Mouse (Mus musculus) midbrain, embryonic 14.5 days (tissue): Measurements from ENCODE around the gene G0s2. TPM values are rescaled to one million over a fixed set of nuclear protein-coding genes. Genes with fewer than 3 reads are reported as not detected.
"Not testable (repeated sequence)": the region's sequence is repeated elsewhere in the genome, so short reads cannot be mapped to it uniquely, and the experiment has no call there.

Experiments used
- ATAC-seq: fragments of 200-750 bp; cut with Nextera tagmentation; 2 replicates; pipeline ENCODE4 v1.8.0; 2017; ENCODE audit warnings: moderate number of reproducible peaks, moderate library complexity; ENCODE audit not compliant: low FRiP score, low TSS enrichment
- DNase-seq: peaks from one replicate; pipeline ENCODE4 v3.0.0-alpha.2; 2015
- H3K27ac ChIP-seq: fragments of 300-500 bp; sonication (generic); replicated peaks from 2 replicates; pipeline ENCODE4 v1.5.1; 2014; ENCODE audit warnings: mild to moderate bottlenecking, low read depth, low read length, moderate library complexity
- H3K27me3 ChIP-seq: fragments of 300-500 bp; sonication (generic); 2 replicates; pipeline ENCODE4 v1.6.1; 2014; ENCODE audit warnings: low read length, control low read depth, mixed read lengths; ENCODE audit not compliant: control insufficient read depth, insufficient read depth
- H3K36me3 ChIP-seq: fragments of 300-500 bp; sonication (generic); 2 replicates; pipeline ENCODE4 v1.6.1; 2014; ENCODE audit warnings: low read length, control low read depth; ENCODE audit not compliant: control insufficient read depth, insufficient read depth
- H3K4me1 ChIP-seq: fragments of 300-500 bp; sonication (generic); 2 replicates; pipeline ENCODE4 v1.6.1; 2014; ENCODE audit warnings: mild to moderate bottlenecking, antibody characterized with exemption, low read length, control low read depth; ENCODE audit not compliant: control insufficient read depth, insufficient read depth
- H3K4me2 ChIP-seq: fragments of 300-500 bp; sonication (generic); 2 replicates; pipeline ENCODE4 v1.6.1; 2014; ENCODE audit warnings: mild to moderate bottlenecking, low read length, moderate library complexity
- H3K4me3 ChIP-seq: fragments of 300-500 bp; sonication (generic); replicated peaks from 2 replicates; pipeline ENCODE4 v1.5.1; 2014; ENCODE audit warnings: low read depth, low read length
- H3K9ac ChIP-seq: fragments of 300-500 bp; sonication (generic); replicated peaks from 2 replicates; pipeline ENCODE4 v1.6.1; 2014; ENCODE audit warnings: mild to moderate bottlenecking, low read length, moderate library complexity
- H3K9me3 ChIP-seq: fragments of 300-500 bp; sonication (generic); 2 replicates; pipeline ENCODE4 v1.6.1; 2016; ENCODE audit warnings: low read length, control low read depth, mixed read lengths; ENCODE audit not compliant: control insufficient read depth
- WGBS: fragments of 180-500 bp; shearing (Covaris S2); extraction: QIAGEN DNeasy Blood & Tissue Kit; methylation state at CpG from one replicate; pipeline ENCODE4 v1.1.7; 2014; 5-methylcytosine and 5-hydroxymethylcytosine counted together
- polyA plus RNA-seq: library from polyadenylated mRNA; unstranded; fragments of >200 nt; fragmentation: Nextera tagmentation; extraction: Ambion mirVana; gene quantifications from 2 replicates; pipeline ENCODE4 v1.2.1, GENCODE M21; 2014

G0s2 gene
- polyA plus RNA-seq, 1 experiment from 2014 or later: 7.4 TPM

DNA sequence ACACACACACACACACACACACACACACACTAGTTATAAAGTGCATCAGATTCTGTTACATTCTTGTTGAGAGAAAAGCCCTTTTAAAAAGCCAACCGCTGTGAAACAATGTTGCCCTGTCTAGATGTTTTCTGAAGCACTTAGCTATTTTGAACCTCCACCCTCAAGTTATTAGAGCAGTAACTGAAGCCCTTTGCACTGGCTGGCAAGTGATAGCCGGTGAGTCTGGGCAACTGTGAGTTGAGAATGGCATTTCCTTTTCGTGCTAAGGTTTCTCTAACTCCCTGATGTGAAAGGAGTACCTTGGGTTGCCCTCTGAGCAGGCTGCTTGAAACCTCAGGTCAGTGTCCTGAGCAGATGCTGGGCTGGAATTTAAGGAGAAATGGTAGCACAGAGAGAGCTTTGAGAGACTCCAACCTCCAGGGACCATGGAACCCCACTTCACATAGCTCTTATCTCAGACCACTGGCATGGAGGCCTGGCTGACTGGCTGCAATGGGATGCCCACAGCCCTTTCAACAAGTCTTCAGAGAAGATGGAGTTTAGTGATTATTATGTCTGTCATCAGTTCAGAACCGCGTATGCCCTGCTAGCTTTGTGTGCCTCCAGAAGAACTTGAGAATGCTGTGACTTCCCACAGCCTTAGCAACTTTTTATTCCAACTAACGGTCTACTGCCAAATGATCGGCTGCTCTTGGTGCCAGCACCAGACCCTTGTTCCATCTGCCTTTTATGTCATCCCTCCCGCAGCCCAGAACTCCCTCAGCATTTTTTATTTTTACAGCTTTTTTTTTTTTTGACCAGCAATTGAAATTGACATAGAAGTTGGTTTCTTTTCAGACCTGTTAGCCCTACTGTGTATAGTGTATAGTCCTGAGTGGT is 9.8 kb downstream of the G0s2 start:
- DNase-seq (no peak), ATAC-seq (no peak)
- Histone ChIP-seq H3K36me3 (no peaks in the 10 kb centered on the region), H3K4me3 (no peak overlapping the region), H3K27me3 (no peaks in the 10 kb centered on the region), H3K27ac (no peak overlapping the region), H3K9ac (no peak overlapping the region), H3K9me3 (no peaks in the 10 kb centered on the region), H3K4me1 (no peaks in the 10 kb centered on the region), H3K4me2 (no peak overlapping the region)
- WGBS: 89% methylated on average over 8 of the region's 8 CpGs

DNA sequence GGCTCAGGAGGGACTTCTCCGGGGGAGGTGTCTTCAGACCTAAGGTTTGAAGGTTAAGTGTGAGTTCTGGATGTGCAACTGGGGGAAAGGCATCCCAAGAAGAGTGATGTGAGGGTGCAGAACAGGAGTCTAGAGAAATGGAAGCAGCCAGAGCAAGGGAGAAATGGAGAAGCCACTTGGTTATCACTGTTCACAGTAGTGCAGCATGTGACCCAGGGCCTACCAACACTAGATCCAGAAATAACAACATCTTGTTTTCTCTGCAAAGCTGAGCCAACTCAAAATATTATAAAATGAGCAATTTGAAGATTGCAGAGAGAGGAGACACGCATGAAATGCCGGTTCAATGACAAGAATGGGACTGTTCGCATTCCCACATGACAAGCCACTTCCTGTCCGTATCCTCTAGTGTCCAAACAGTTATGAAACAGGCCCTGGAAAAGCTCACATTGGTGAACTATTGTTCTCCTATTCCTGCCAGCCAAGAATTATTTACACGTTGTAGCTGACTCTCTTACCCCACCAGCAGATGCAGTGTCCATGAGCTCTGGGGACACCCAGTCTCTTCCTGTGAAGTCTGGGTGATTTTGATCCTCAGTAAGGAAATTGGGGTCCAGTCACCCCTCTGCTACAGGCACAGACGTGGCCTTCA is 11.0 kb downstream of the G0s2 start:
- no peak overlapping the region for H3K9ac ChIP-seq
- no peaks in the 10 kb centered on the region for H3K36me3 ChIP-seq
- H3K9me3 ChIP-seq: no peaks in the 10 kb centered on the region
- H3K4me1 ChIP-seq: no peaks in the 10 kb centered on the region
- no peak overlapping the region for H3K27ac ChIP-seq
- no peak for ATAC-seq
- no peak overlapping the region for H3K4me3 ChIP-seq
- 81% methylated on average over 7 of the region's 7 CpGs for WGBS
- H3K27me3 ChIP-seq: no peaks in the 10 kb centered on the region
- no peak overlapping the region for H3K4me2 ChIP-seq
- DNase-seq: no peak

DNA sequence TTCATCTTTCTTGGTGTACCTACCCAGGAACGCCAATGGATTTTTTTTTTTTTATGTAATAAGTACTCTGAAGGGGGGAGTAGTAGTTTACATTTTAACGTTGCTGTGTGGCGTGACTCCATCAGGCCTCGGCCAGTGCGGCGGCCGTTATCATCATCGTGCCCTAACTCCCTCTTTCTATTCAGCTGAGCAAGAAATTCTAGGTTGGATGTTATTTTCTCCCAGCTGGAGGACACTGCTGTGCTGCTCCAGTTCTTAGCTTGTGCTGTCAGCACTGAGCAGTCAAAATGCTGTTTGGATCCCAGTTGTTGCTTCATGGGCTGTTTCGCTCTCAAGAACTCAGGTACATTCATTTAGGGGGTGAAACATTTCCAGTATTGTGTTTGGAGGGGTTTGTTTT is 13.5 kb downstream of the G0s2 start:
- Histone ChIP-seq H3K36me3 (no peaks in the 10 kb centered on the region), H3K27ac (no peak overlapping the region)

DNA sequence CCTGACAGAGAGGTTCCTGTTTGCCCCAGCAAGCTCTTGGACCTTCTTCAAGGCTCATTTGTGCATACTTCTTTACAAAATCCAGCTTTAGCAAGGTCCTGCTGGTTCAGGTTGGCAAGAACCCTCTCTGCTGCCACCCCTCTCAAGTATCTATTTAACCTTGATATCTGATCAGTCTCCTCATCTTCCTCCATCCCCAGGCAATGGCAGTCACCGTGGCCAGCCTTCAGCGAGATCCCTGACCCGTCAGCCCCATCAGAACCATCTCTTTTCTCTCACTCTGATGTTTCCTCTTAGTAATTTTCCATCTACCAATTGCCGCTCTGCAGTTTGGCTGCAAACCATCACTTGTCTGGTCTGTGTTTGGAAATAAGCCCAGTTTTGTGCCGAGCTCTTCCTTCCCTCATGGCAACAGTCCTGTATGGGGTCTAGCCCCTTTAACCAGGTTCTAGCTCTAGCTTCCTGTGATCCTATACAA is 16.4 kb downstream of the G0s2 start:
- DNase-seq (no peak), ATAC-seq (no peak)
- no peaks in the 10 kb centered on the region for H3K9me3 ChIP-seq
- 78% methylated on average over 5 of the region's 5 CpGs for WGBS
- H3K4me3 ChIP-seq: no peak overlapping the region
- no peak overlapping the region for H3K27ac ChIP-seq
- no peak overlapping the region for H3K9ac ChIP-seq
- no peaks in the 10 kb centered on the region for H3K36me3 ChIP-seq
- no peaks in the 10 kb centered on the region for H3K27me3 ChIP-seq
- no peaks in the 10 kb centered on the region for H3K4me1 ChIP-seq
- no peak overlapping the region for H3K4me2 ChIP-seq

More for the DNA sequence above, 13.5 kb downstream of the G0s2 start:
- Histone ChIP-seq H3K9me3 (no peaks in the 10 kb centered on the region), H3K4me2 (no peak overlapping the region), H3K4me1 (no peaks in the 10 kb centered on the region), H3K9ac (no peak overlapping the region), H3K27me3 (no peaks in the 10 kb centered on the region), H3K4me3 (no peak overlapping the region)
- 91% methylated on average over 9 of the region's 9 CpGs for WGBS
- no peak for ATAC-seq
- no peak for DNase-seq

DNA sequence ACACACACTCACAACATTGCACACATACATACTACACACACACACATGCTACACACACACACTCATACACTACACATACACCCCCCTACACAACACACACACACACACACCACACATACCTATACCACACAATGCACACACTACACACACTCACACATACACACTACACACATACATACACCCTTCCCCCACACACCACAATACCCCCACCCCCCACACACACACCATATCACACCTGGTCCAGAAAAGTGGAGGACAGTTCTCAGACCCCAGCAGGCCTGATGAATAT is 16.8 kb downstream of the G0s2 start:
- ATAC-seq: peak; percentile 27; the same call in 1 of the 2 replicates

DNA sequence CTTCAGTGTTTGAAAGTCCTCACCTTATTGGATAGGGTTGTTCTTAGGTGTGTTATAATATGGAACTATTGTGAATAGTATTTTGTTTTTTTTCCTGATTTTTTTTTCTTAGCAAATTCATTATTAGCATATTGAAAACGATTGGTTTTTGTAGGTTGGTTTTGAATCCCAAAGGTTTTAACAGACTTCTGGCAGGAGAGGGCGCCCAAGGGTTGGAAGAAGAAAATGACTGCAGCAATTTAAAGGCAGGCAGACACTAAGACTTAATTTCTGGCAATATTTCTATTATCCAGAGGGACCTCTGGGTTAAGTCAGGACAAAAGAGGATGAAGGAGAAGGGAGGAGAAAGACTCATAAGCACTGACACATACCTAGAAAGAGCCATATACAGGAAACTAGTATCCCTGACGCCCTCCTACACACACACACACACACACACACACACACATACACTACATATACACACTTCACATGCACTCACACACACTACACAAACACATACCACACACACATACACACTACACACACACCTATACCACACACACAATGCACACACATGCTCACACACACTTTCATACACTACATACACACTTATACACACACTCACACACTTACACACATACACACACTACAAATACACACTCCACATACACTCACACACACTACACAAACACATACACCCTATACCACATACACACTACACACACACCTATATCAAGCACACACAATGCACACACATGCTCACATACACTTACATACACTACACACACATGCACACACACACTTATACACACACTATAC is 17.3 kb downstream of the G0s2 start:
- DNase-seq: peak; percentile 88

More for the DNA sequence above, 16.8 kb downstream of the G0s2 start:
- no peaks in the 10 kb centered on the region for H3K9me3 ChIP-seq
- no peak overlapping the region for H3K27ac ChIP-seq
- no peak overlapping the region for H3K4me3 ChIP-seq
- H3K9ac ChIP-seq: no peak overlapping the region
- H3K4me2 ChIP-seq: no peak overlapping the region
- H3K27me3 ChIP-seq: no peaks in the 10 kb centered on the region
- DNase-seq: no peak
- no peaks in the 10 kb centered on the region for H3K4me1 ChIP-seq
- H3K36me3 ChIP-seq: no peaks in the 10 kb centered on the region

DNA sequence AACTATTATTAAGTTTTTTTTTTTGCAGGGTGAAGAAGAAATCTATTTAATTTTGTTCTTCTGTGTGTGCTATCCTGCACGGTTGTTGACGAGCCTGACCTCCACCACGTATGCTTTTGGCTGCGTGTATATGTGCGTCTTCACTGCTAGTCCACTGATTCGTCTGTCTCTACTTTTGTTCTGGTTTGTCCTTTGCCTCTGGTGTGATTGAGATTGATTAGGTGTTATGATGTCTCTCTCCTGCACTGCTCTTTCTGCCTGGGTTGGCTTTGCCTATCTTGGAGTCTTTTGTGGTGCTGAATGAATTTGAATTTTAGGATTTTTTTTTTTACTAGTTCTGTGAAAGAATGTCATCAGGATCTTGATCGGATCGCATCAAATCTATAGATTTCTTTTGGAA is 18.0 kb downstream of the G0s2 start:
- 75% methylated on average over 8 of the region's 8 CpGs for WGBS
- Histone ChIP-seq H3K4me3 (no peak overlapping the region), H3K27ac (no peak overlapping the region), H3K27me3 (no peaks in the 10 kb centered on the region), H3K36me3 (no peaks in the 10 kb centered on the region), H3K9me3 (no peaks in the 10 kb centered on the region), H3K4me2 (no peak overlapping the region), H3K4me1 (no peaks in the 10 kb centered on the region), H3K9ac (no peak overlapping the region)
- DNase-seq (no peak), ATAC-seq (no peak)

More for the DNA sequence above, 17.3 kb downstream of the G0s2 start:
- no peaks in the 10 kb centered on the region for H3K4me1 ChIP-seq
- H3K27me3 ChIP-seq: no peaks in the 10 kb centered on the region
- peak; percentile 31; the same call in 1 of the 2 replicates for ATAC-seq
- no peak overlapping the region for H3K27ac ChIP-seq
- no peaks in the 10 kb centered on the region for H3K36me3 ChIP-seq
- 30% methylated on average over 3 of the region's 3 CpGs for WGBS
- no peak overlapping the region for H3K4me3 ChIP-seq
- no peaks in the 10 kb centered on the region for H3K9me3 ChIP-seq
- H3K4me2 ChIP-seq: no peak overlapping the region
- no peak overlapping the region for H3K9ac ChIP-seq

DNA sequence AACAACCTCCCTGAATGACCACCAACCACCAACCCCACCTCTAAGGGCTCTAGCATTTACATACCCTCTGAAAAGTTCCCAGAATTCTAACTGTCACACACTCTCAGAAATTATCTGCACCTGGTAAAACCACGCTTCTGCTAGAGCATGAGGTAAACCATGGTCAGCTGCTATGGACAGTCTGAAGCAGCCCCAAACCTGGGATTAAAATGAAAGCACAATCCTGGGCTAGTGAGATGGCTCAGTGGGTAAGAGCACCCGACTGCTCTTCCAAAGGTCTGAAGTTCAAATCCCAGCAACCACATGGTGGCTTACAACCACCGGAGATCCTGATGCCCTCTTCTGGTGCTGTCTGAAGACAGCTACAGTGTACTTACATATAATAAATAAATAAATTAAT is 19.1 kb downstream of the G0s2 start:
- not testable (repeated sequence) for H3K9me3 ChIP-seq, H3K4me1 ChIP-seq, H3K4me2 ChIP-seq, H3K27ac ChIP-seq, H3K9ac ChIP-seq, ATAC-seq, H3K27me3 ChIP-seq, H3K4me3 ChIP-seq, DNase-seq, H3K36me3 ChIP-seq
- 72% methylated on average over 3 of the region's 3 CpGs for WGBS
